Comparison of ENCODE assay signal across 7 mouse cellular contexts in genomic region chr4:130865901-130866371, GRCm38 (mm10). TPM values are rescaled to one million over a fixed set of nuclear protein-coding genes. Genes with fewer than 3 reads are reported as not detected.
DNase-seq lines count a peak whose midpoint lies in the region; ATAC-seq and TF ChIP-seq lines count a peak whose summit lies in the region.

No protein-coding gene starts in this region.

- TF ChIP-seq CTCF in liver, postnatal 0 days (IDR thresholded peaks at IDR 0.05; ENCODE audit: low read depth), result no peak

- peaks cover 18% of the 10 kb centered on the region; the same call in 1 of the 2 replicates for H3K27me3 ChIP-seq in liver, postnatal 0 days (ENCODE audit: insufficient read depth, low read length)

- H3K4me2 ChIP-seq in liver, postnatal 0 days (ENCODE audit: low read depth, low read length), result no peak overlapping the region

- WGBS in liver, postnatal 0 days (ENCODE audit: insufficient replicate concordance), result 45% methylated on average over 8 of the region's 8 CpGs

- ATAC-seq in liver, postnatal 0 days, result no peak

- no peak overlapping the region for H3K27ac ChIP-seq in liver, postnatal 0 days (ENCODE audit: low read depth)

- peak; percentile 87 for DNase-seq in embryo, embryonic 10.5 days (ENCODE audit: low spot score)
- peak; percentile 82 to 86 for DNase-seq in frontal cortex, postnatal 14 days (ENCODE audit: low spot score in 2 of 2)
- DNase-seq in left cerebral cortex, postnatal 10 days (ENCODE audit: extremely low spot score in 1 of 2, low spot score in 2 of 2), result peak; percentile 91 to 94
- peak; percentile 89 for DNase-seq in right cerebral cortex, adult 18-20 months
- DNase-seq in liver, postnatal 0 days, result no peak
- no peak for DNase-seq in natural killer cell, adult 2 months (ENCODE audit: low spot score in 2 of 2)
- no peak for DNase-seq in kidney, postnatal 25 days

- intact Hi-C loops in left cerebral cortex, postnatal 10 days (cut with DNase I), result no loop called here

- no peaks in the 10 kb centered on the region for H3K4me1 ChIP-seq in liver, postnatal 0 days (ENCODE audit: insufficient read depth)

- no peaks in the 10 kb centered on the region for H3K9me3 ChIP-seq in liver, postnatal 0 days (ENCODE audit: low read length)

- H3K9ac ChIP-seq in liver, postnatal 0 days (replicated peaks), result no peak overlapping the region

- no peak overlapping the region for H3K4me3 ChIP-seq in liver, postnatal 0 days (ENCODE audit: low read depth, low read length)

- no peaks in the 10 kb centered on the region for H3K36me3 ChIP-seq in liver, postnatal 0 days (replicated peaks; ENCODE audit: insufficient read depth, low read length)

- no peak for TF ChIP-seq EP300 in liver, postnatal 0 days (IDR thresholded peaks at IDR 0.05; ENCODE audit: low read depth)

RNA-seq across cellular contexts. Expression of gene Laptm5, which starts 47.0 kb away (rescaled TPM):
- total RNA-seq in left cerebral cortex, postnatal 10 days (2021), result 10 to 100 TPM; 30.9 to 31.2 TPM
- 109 and 113 TPM in 2 replicates for polyA plus RNA-seq in liver, postnatal 0 days (2015; fragmentation: Nextera tagmentation; extraction: Ambion mirVana)

Comparison
In these comparisons a context has a peak if more than half of its experiments do, and no peak if none do; other contexts are left out.
1. DNase-seq: peak in embryo, embryonic 10.5 days (single experiment), frontal cortex, postnatal 14 days (2 of 2), left cerebral cortex, postnatal 10 days (2 of 2) and right cerebral cortex, adult 18-20 months (single experiment); none in liver, postnatal 0 days (single experiment), natural killer cell, adult 2 months (0 of 2) and kidney, postnatal 25 days (0 of 2).